Mouse (Mus musculus): ENCODE measurements around the gene 4931428F04Rik. TPM values are rescaled to one million over a fixed set of nuclear protein-coding genes. Genes with fewer than 3 reads are reported as not detected.
"Not testable (repeated sequence)": the region's sequence is repeated elsewhere in the genome, so short reads cannot be mapped to it uniquely, and the experiment has no call there.

4931428F04Rik gene
- total RNA-seq, 4 experiments from 2014 or later = 20.4 to 25.4 (median 21.7) TPM

DNA sequence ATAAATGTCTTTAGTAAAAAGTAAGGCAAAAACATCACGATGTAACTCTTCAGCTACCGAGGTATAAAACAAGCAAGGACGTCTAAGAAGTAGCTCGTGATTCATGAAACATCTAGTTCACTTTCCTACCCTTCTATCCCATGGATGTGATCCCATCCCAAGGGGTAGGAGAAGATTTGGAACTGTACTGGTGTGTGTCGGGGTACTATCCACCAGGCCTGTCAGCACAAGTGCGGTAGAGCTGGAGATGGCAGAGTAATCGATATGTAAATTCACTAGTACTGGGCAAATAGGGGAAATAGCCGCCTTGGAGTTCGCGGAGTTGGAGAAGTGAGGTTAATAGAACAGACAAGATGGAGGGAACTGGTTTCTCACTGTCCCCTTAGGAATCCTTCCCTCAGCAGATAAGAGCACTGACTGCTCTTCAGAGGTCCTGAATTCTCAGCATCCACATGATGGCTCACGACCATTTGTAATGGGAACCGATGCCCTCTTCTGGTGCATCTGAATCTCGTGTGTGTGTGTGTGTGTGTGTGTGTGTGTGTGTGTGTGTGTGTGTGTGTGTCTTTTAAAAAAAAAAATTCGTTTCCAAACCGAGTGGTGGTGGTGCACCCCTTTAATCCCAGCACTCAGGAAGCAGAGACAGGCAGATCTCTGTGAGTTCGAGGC, 26.3 kb downstream of the 4931428F04Rik start:
- DNase-seq (ENCODE audit: low spot score in 2 of 2) = no peak

DNA sequence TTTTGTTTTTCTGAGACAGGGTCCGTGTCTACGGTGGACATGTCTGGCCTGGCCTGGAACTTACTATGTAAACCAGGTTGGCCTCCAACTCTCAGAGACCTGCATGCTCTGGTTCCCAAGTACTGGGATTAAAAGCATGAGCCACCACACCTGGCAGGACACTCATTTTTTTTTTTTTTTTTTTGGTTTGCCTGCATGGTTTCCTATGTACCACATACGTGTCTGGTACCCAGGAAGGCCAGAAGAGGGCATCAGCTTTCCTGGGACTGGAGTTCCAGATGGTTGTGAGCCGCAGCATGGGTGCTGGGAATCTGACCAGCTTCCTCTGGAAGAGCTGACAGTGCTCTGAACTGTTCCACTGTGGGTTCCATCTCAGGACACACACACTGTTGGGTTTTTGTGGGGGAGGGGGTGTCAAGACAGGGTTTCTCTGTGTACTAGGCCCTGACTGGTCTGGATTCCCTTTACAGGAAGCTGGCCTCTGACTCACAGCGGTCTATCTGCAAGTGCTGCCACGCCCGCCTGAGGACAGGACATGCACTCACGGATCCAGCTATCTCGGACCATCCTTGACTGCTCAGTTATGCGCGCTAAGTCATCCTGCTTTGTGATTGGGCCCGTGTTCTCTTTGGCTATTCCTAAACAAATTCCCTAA, 28.2 kb downstream of the 4931428F04Rik start:
- DNase-seq (ENCODE audit: low spot score in 2 of 2) = no peak

GRCm38 (mm10) chr8:105260371-105261099, 29.1 kb downstream of the 4931428F04Rik start:
- no peak for DNase-seq (ENCODE audit: low spot score in 2 of 2)

DNA sequence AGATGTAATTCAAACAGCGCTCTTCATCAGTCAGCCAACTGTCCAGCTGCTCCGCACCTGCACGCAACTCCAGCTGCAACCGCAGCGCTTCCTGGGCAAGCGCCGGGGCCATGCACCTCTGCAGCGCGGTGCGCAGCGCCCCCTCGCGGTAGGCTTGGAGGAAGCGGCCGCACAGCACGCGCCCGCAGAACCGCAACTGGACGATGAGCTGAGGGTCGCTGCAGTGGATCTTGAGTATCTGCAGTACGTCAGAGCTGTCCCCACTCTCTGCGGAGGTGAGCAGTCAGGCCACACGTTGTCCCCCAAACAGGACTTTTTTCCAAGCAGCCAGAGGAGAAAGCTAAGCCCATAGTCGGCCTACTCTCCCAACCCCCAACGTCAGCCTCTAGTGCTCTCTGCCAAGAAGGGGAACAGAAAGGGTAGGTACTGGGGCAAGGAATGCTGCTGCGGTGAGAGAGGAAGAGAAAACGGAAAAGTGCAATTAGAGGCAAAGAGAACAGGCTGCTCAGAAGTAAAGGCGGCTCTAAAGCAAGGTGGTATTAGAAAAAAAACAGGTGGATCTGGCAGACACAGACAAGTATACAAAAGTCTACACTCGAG, 29.8 kb downstream of the 4931428F04Rik start:
- DNase-seq (ENCODE audit: low spot score in 2 of 2) = peak in 1 of 2 experiments; percentile 61

DNA sequence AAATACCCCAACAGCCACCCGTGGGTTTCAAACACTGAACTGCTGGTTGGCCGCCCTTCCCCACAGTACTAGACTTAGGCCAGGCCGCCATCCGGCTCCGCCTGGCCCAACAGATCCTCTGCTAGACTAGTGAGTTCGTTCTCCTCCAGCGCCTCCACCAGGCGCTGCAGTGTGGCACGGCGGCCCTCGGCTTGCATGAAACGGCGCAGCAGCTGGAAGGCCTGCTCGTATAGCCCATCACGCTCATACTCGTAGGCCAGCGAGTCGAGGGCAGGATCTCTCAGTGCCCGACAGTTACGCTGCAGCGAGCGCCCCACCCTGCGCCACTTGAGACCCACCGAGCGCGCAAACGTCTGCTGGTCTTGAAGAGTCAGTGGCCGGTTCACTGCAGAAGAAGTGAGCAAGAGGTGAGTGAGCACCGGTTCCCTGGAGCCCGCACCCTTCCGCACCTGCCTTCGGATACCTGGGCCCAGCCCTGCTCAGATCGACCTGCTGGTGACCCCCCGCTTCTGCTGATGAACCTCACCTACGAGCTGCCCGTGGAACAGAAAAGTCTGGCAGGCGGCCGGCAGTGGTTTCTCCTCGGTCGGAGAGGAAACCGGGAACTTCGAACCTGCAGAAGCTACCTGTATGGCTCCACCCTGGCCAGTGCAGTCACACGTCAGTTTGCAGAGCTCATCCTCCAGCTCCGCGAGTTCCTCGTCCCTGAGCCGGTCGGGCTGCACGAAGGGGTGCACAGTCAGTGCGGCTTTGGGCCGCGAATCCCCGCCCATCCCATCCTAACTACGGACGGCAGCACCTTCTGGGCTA, 30.5 kb downstream of the 4931428F04Rik start:
- DNase-seq (ENCODE audit: low spot score in 2 of 2) = no peak

DNA sequence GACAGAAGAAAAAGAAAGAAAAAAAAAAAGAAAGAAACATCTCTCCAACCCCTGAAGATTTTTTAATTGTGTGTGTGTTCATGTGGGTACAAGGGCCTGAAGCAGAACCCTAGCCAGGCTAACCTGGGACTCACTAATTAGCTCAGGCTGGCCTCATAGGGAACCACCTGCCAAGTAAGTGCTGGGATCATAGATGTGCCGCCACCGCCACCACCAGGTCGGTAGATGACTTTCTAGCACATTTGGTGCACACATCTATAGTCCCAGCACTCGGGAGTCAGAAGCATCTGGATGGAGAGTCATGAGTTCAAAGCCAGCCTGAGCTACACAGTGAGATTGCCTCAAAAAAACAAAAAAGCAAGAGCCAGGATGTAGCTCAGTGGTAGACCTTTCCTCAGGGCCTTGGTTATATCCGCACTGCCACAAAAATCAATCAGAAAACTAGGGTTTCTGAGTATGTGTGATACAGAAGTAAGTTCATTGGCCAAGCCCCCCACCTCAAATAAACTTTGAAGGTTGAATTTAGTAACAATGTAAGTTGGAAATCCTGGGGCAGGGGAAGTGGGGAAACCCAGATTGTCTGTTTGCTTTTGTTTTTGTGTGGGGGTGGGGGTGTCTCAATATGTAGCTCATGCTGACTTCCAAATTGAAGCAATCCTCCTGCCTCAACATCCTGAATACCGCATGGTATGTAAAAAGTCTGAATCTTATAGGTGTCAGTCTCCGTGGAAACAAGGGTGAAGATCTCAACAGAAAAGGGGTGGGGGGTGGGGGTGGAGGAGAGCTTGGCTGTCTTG, 32.1 kb downstream of the 4931428F04Rik start:
- DNase-seq (ENCODE audit: low spot score in 2 of 2) = no peak

DNA sequence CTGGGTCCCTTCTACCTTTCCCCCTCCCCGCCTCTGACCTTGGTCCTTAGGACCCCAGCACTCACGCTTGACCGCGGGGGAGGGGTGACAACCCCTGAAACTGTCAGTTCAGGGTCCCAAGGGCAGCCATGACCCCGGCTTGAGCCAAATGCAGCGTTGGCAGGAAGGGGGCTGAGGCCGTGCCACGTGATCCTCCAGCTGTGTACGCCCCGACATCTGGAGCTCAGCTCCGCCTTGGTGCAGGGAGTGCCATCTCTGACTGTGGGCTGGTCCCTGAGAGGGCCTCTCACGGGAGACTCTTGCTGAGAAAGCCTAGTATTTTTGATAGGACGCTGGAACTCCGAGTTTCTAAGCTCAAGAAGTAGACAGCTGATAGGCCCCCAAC, 34.7 kb downstream of the 4931428F04Rik start, which contains the start of gene B3gnt9:
Gene B3gnt9, minus strand, starts transcription at position 188 of the 385 bp plus-strand sequence.
- DNase-seq (ENCODE audit: low spot score in 2 of 2) = peak in 1 of 2 experiments; percentile 50

- DNase-seq (ENCODE audit: low spot score in 2 of 2) = peak; percentile 84 to 85
Measured at GRCm38 (mm10) chr8:105254152-105254965, 35.3 kb downstream of the 4931428F04Rik start.

- no peak for DNase-seq (ENCODE audit: low spot score in 2 of 2)
Measured at GRCm38 (mm10) chr8:105253766-105254151, 35.9 kb downstream of the 4931428F04Rik start.

DNA sequence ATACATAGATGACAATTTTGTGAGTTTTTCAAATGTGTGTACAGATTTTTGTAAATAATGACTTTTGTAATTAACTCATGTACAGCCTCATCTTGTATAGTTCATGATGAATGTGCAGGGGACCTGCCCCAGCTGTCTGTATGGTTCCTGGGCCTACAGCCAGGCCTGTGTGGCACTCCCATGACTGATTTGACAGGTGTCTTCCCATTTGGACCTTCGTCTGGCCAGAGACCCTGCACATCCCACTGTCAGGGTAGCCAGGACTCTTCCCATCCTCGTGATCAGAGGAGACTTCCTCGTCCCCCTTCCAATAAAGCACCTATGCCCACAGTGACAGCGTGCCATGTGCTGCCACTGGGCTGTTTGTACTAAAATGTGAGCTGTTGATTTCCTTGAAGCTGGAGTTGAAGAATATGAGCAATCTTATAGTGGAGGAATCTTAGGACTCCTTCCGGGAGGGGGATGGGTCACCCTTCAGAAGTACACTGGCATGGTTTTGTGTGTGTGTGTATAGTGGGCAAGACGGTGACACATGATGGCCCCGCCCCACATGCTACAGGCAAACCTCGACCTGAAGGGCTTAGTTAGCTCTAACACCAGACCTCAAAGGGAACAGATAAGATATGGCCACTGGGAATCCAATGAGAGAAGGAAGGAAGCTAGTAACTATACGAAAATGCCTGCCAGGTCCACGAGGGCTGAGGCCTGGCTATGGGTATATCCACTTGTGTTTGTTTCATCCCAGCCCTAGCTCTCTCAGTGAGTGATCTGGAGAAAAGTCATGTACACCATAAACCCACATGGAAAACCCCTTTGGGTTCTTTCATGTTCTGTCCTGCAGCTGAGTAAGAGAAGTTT, 36.8 kb downstream of the 4931428F04Rik start:
- no peak for DNase-seq (ENCODE audit: low spot score in 2 of 2)

- no peak for DNase-seq (ENCODE audit: low spot score in 2 of 2)
Measured at GRCm38 (mm10) chr8:105251954-105252353, 37.7 kb downstream of the 4931428F04Rik start.

GRCm38 (mm10) chr8:105241016-105241415, 48.6 kb downstream of the 4931428F04Rik start:
- no peak for DNase-seq (ENCODE audit: low spot score in 2 of 2)

DNA sequence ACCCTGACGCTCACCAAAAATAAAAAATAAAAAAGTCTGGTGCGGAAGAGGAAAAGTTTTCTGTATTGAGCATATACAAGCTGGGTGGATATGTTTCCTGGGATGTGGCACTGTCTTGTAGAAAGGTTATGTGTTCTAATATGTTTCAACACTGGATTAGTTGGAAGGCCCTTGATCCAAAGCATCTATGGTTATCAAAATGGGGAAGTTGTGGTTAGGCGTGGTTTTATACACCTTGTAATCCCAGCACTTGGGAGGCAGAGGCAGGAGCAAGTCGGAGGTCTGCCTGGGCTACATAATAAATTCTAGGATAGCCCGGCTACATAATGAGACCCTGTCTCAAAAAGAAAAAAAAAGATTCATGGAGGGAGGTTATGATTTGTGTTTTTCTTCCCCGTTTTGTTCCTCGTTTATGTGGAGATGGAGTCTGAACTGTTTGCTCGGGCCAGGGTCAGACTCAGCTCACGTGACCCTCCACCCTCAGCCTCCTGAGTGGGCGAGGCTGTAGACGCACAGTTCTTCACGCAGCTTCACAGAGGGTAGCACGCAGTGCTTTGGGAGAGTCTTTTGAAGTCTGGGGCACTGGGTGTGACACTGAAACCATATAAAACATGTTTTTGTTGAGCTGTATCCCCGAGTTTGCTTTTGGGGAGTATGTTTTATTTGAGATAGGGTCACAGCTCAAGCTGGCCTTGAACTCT, 52.1 kb downstream of the 4931428F04Rik start:
- DNase-seq (ENCODE audit: low spot score in 2 of 2) = no peak

DNA sequence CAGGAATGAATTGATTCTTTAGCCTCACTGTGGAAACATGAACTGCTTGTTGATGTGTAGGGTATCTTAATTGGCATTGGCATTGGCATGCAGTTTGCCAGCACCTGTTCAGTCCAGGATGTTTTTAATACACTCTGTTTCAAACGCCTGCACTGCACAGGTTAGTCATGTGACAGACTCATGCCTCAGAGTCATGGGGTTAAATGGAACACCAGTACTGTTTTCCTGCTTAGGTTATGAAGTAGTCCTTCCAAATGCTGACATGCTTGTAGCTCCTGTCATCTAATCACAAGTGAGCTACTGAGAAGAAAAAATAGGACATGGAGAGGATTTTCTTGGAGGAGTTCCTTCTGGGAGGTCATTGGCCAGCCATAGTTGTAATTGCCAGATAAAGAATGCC, 54.5 kb downstream of the 4931428F04Rik start:
- DNase-seq (ENCODE audit: low spot score in 2 of 2) = no peak

- DNase-seq (ENCODE audit: low spot score in 2 of 2) = no peak
Measured at GRCm38 (mm10) chr8:105233126-105233935, 56.3 kb downstream of the 4931428F04Rik start.

DNA sequence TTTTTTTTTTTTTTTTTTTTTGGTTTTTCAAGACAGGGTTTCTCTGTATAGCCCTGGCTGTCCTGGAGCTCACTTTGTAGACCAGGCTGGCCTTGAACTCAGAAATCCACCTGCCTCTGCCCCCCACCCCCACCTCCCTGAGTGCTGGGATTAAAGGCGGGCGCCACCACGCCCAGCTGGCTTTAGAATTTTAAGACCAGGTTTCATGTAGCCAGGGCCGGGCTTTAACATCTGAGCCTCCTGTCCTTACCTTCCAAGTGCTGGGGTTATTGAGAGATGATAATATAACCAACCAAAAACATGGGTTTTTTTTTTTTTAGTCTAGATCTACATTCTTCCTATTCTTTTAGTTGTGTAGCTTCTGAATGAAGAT, 57.4 kb downstream of the 4931428F04Rik start:
- DNase-seq (ENCODE audit: low spot score in 2 of 2) = not testable (repeated sequence)
